In the genomic region with DNA sequence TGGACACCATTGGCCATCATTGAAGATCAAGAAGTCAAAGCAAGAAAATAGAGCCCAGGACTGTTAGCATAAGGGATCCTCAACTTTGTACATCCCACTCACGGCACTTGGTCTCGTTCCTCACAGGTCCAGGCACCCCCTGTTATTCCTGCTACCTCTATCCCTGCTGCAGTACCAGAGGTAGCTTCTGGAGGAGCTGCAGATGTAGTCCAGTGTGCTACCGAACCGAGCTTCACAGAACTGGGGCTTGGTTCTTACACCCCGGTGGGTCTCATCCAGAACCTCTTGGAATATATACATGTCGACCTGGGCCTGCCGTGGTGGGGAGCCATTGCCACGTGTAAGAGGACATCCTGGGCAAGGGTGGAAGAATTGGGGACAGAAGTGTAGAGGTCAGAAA, we compare ENCODE assay signal across 22 mouse cellular contexts.
"Had no signal": no experiment of that assay in that cellular context is flagged by ENCODE, and none has a peak within 500 bp of the region (broad histone marks: within the 10 kb centered on the region; RNA-seq: fewer than 3 reads in every experiment).

No protein-coding gene starts in this region.

- H3K4me2 ChIP-seq: hindbrain, embryonic 12.5 days; limb, embryonic 15.5 days had no signal

- ATAC-seq: forebrain, postnatal 0 days; hindbrain, postnatal 0 days; intestine, embryonic 15.5 days; liver, embryonic 12.5 days had no signal

- H3K27ac ChIP-seq: heart, embryonic 10.5 days; hindbrain, embryonic 12.5 days; hindbrain, embryonic 14.5 days; hindbrain, postnatal 0 days; intestine, embryonic 15.5 days; layer of hippocampus, adult 2 months; left cerebral cortex, adult 2 months; limb, embryonic 13.5 days; limb, embryonic 15.5 days; liver, embryonic 12.5 days; liver, embryonic 14.5 days had no signal

- H3K9ac ChIP-seq: forebrain, postnatal 0 days; heart, embryonic 12.5 days; hindbrain, embryonic 12.5 days; hindbrain, embryonic 14.5 days; intestine, embryonic 15.5 days; limb, embryonic 13.5 days; limb, embryonic 15.5 days; liver, embryonic 12.5 days; liver, embryonic 14.5 days had no signal

- H3K9me3 ChIP-seq: heart, embryonic 10.5 days; heart, embryonic 12.5 days; hindbrain, embryonic 12.5 days; intestine, embryonic 15.5 days; limb, embryonic 13.5 days; limb, embryonic 15.5 days; liver, embryonic 12.5 days had no signal

- H3K27me3 ChIP-seq: heart, embryonic 12.5 days; hindbrain, embryonic 12.5 days; intestine, embryonic 15.5 days; limb, embryonic 13.5 days; limb, embryonic 15.5 days; liver, embryonic 12.5 days had no signal

- H3K4me3 ChIP-seq: heart, embryonic 10.5 days; hindbrain, embryonic 12.5 days; intestine, embryonic 15.5 days; layer of hippocampus, adult 2 months; left cerebral cortex, adult 2 months; limb, embryonic 13.5 days; limb, embryonic 15.5 days; liver, embryonic 12.5 days had no signal

- DNase-seq: forebrain, postnatal 0 days; gastrocnemius, postnatal 14 days; gastrocnemius, postnatal 36 days; heart, adult 18-20 months; heart, postnatal 10 days; kidney, adult 11 months; kidney, adult 8-10 months; kidney, postnatal 10 days; kidney, postnatal 25 days; kidney, postnatal 4 days had no signal

- H3K4me1 ChIP-seq: heart, embryonic 10.5 days had no signal
